Mouse (Mus musculus): Measurements from ENCODE around the gene Pym1.

DNA sequence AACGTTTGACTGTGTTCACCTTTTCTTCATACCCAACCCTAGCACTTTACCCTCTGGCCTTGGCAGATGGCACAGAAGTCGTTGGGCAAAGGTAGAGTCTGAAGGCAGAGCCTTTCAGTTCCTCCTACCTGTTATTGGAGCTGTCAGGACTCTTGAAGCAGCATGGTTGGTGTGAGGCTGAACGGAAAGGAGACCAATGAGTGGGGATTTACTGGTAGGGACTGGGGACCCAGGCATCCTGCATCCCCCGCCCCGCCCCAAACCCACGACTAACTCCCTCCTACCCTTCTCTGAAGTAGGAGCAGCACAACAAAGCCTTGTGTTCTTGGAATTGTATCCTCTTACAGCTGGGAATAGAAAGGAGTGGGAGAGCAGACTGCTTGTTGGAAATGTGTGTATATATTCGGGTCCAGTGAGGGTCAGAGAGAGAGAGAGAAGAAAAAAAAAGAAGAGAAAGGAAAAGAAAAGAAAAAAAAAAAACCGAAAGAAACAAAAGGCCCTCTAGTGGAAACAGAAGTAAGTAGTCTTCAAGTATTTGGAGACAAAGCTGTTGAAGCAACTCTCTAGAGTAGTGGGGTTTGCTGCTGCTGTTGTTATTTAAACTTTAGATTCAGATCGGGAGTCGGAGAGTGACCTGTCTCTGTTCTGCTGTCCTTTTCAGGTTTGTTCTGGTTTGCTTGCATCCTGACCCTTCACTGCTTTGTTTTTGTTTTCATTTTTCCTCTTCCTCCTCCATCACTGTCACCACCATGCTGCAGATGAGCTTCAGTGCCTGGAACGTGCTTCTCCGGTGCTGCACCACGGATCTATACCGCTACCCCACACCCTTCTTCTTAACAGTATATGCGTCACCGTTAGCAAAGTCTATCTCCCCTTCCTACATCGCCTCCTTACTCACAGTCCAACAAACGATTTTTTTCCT, 2.7 kb upstream of the Pym1 start, which contains the start of gene Dgka:
- peak; percentile 56 for TF ChIP-seq CTCF (IDR thresholded peaks at IDR 0.05; ENCODE audit: low read depth)
- TF ChIP-seq EP300 (optimal IDR thresholded peaks at IDR 0.05) = no peak

All from stomach, postnatal 0 days (tissue).